Mouse (Mus musculus): ENCODE results near the gene Nlk.

Gene Nlk

GRCm38 (mm10) chr11:78696777-78697752 is at the start of gene Nlk:
Gene Nlk, minus strand, starts transcription at chr11:78697373.
- DNase-seq (ENCODE audit: low spot score), result peak; percentile 96

GRCm38 (mm10) chr11:78746264-78746663 is 49.1 kb upstream of the Nlk start:
- DNase-seq (ENCODE audit: low spot score), result no peak

DNA sequence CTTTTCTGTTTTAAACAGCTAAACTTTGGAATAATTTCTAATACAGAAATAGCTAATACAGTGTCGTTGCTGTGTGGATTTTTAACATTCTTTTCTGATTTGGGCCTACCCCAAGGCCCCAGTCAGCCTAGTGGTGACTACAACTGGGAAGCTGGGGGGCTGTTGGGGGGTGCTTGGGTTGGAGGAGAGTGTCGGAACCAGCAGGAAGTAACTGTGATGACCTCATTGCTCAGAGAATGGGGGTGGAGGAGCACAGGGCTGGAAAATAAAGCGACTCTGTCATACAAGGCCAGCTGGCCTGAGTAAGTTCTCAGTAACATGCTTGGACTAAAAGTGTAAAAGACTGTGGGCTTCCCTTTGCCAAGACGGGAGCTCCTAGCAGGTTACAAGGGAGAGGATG is 48.3 kb upstream of the Nlk start:
- DNase-seq (ENCODE audit: low spot score), result no peak

GRCm38 (mm10) chr11:78742461-78742860 is 45.3 kb upstream of the Nlk start:
- DNase-seq (ENCODE audit: low spot score), result no peak

GRCm38 (mm10) chr11:78741958-78742357 is 44.8 kb upstream of the Nlk start:
- DNase-seq (ENCODE audit: low spot score), result no peak

GRCm38 (mm10) chr11:78739361-78739760 is 42.2 kb upstream of the Nlk start:
- no peak for DNase-seq (ENCODE audit: low spot score)

DNA sequence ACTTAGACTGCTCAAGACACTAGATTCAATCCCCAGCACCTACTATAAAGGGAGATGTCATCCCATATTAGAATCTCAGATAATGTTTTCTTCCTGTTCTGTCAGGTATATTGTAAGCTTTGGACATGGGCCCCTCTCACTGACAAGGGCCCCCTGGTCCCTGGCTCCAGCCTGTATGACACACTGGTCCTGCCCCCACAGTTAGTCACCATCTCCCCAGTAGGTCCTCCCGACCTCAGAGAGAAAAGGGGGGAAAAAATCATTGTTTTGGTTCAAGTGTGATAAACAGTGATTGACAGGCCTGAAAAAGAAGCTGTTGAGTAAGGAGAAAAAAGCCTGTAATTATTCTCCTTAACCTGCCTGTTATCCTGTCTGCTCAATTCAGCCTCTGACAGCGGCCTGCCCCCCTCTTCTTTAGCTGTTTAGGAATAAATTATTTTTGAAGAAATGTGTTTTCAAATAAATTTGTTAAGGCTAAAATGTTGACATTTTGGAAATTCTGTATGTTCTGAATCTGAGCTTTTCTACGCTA is 39.8 kb upstream of the Nlk start:
- DNase-seq (ENCODE audit: low spot score), result no peak

- DNase-seq (ENCODE audit: low spot score), result no peak
Observed at GRCm38 (mm10) chr11:78735168-78735567, 38.0 kb upstream of the Nlk start.

DNA sequence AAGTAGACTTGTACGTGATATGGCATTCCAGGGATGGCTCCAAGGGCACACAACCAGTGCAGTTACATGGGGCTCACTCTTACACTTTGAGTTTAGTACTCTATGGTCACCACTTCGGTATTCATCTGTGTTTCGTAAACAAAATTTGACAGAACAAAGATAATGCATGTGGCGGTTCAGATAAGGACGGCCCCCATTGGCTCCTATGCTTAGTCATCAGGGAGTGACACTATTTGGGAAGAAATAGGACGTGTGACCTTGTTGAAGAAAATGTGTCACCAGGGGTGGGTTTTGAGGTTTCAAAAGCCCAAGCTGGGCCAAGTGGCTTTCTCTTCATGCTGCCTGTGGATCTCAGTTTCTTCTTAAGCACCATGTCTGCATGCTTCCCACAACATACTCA is 35.4 kb upstream of the Nlk start:
- DNase-seq (ENCODE audit: low spot score), result no peak

DNA sequence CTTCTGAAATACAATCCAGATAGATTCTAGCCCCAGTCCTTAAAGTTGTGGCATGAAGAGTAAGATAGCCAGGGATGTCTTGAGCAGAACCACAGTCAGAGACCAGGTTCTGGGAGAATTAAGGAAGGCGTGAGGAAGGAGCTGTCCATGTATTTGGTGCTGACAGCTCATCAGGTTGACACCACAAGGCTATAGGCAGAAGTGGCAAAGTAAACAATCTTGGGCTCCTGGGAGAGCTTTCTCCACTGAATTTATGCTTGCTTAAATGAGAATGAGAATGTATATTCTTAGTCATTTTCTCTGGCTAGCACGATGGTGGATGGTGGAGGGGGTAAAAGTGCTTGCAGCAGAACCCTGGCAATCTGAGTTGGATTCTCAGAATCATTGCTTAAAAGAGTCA is 33.7 kb upstream of the Nlk start:
- DNase-seq (ENCODE audit: low spot score), result no peak

- no peak for DNase-seq (ENCODE audit: low spot score)
Observed at GRCm38 (mm10) chr11:78728041-78728440, 30.9 kb upstream of the Nlk start.

DNA sequence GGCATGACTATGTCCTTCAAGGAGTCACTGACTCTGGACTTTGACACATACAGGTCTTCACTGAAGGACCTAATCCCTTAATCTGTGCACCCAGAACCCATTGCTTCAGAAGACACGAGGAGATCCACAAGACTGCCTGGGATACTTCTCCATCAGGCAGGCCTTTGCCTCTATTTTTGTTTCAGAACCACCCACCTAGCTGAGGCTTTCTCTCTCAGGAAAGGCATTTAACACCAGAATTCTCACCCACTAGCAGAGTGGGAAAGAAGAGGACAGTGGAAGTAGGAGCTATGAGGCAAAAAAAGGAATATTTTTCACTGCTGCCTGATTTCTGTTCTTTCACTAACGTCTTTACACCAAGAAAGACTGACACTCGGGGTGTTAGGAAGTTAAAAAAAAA is 29.2 kb upstream of the Nlk start:
- DNase-seq (ENCODE audit: low spot score), result no peak

DNA sequence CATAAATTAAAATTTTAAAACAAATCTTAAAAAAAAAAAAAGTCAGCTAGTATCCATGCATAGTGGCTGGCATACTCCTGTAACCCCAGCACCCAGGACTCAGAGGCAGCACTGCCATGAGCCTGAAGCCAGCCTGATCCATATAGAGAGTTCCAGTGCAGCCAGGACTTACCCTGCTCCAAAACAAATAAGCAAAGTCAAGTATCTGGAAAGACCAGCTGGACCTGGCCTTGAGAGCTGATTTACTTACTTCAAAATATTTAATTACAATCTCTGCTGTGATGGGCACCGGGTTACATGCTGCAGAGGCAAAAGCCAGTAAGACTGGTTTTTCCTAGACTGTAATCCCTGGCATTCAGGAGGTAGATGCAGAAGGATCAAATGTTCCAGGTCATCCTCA is 27.6 kb upstream of the Nlk start:
- no peak for DNase-seq (ENCODE audit: low spot score)

DNA sequence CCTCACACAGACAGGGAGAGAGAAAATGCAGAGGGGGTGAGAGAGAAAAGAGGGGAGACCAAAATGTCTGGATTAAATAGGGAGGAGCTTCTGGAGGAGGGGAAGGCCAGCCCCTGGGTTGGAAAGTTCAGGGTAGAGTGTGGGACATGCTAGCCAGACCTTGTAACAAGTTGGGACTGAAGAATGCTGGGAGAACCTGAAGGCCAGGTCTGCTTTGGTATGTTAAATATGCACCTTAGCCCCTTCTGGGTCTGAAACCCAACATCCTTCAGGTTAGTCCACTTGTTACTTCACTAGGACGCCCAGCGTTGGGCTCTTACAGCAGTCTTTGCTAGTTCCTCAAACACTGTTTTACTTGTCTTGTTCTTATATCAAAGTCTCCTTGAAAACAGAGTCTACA is 24.2 kb upstream of the Nlk start:
- DNase-seq (ENCODE audit: low spot score), result no peak

- no peak for DNase-seq (ENCODE audit: low spot score)
Observed at GRCm38 (mm10) chr11:78717655-78718054, 20.5 kb upstream of the Nlk start.

- DNase-seq (ENCODE audit: low spot score), result no peak
Observed at GRCm38 (mm10) chr11:78708642-78709041, 11.5 kb upstream of the Nlk start.

GRCm38 (mm10) chr11:78706026-78706425 is 8.9 kb upstream of the Nlk start:
- no peak for DNase-seq (ENCODE audit: low spot score)

DNA sequence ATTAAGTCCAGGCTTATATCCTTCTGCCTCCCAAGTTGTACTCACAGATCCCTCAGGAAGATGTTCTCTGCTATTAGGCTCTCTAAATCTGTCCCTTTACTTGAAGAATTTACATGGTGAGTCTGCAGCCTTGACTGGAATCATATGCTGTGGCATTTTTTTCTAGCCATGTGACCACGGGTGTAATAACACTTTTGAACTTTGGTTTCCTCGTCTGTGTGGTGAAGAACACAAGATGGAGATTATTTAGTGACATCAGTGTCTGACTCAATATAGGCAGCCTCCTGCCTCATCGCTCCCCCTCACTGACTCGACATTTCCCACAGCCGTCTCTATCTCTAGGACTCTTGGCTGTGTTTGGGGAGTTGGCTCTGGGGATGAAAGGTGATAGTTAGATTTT is 5.9 kb upstream of the Nlk start:
- DNase-seq (ENCODE audit: low spot score), result no peak

DNA sequence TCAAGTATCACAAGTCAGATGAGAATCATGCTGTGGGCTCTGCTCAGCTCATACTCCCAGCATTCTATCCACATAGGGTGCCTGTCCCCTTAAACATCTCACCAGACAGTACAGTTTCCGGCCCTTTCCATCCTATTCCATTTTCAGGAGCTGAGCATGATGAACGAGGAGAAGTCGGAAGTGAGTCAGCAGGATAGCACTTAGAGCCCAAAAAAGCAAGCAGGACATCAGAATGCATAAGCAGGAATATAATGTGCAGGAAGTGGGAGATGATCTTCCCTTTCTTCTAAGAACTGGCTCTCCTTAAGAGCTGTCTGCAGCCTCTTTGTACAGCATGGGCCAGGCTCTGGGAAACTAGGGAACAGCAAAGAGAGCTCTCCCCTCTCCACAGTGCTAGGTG is 5.1 kb upstream of the Nlk start:
- no peak for DNase-seq (ENCODE audit: low spot score)

DNA sequence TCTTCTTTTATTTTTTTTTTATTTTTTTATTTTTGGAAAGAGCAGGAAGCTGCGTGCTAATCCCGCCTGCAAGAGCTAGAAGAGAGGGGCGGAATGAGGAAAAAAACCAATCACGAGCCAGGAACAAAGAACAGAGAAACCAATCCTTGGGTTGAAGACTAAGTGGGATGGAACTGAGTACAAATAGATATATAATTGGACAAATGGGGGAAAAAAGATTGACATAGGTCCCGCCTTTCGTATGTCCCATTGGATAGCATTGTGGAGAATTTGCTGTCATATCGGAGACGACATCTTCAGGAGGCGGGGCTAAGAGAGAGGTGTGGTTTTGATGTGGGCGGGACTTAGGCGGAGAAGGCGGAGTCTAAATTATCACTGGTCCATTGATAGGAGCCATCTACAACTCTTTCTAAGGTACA is 589 bp upstream of the Nlk start:
- peak; percentile 81 for DNase-seq (ENCODE audit: low spot score)

GRCm38 (mm10) chr11:78694249-78694648 is 2.9 kb downstream of the Nlk start:
- no peak for DNase-seq (ENCODE audit: low spot score)

DNA sequence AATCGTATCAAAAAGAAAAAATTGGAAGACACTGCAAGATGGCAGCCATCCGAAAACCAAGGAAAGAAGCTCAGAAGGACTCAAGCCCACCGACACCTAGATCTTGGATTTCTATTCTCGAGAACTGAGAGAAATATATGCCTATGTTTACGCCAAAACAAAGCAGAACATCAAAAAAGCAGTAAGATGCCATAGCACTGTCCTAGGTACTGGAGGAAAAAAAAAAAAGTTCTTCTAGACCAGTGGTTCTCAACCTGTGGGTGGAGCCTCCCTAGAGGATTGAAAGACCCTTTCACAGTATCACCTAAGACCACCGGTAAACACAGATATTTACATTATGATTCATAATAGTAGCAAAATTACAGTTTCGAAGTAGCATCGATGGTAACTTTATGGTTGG is 3.9 kb downstream of the Nlk start:
- DNase-seq (ENCODE audit: low spot score), result no peak

- no peak for DNase-seq (ENCODE audit: low spot score)
Observed at GRCm38 (mm10) chr11:78691201-78691600, 6.0 kb downstream of the Nlk start.

GRCm38 (mm10) chr11:78690547-78690946 is 6.6 kb downstream of the Nlk start:
- no peak for DNase-seq (ENCODE audit: low spot score)
